Mouse (Mus musculus) thymus, adult 2 months (tissue): Measurements from ENCODE around the gene Hus1.

Experiments used
- CTCF ChIP-seq: fragments of 200-500 bp; IDR thresholded peaks from 2 replicates; pipeline ENCODE4 v1.5.1; 2012; ENCODE audit warnings: mild to moderate bottlenecking, control low read depth, low read length, moderate library complexity, borderline replicate concordance; ENCODE audit not compliant: control insufficient read depth, poor library complexity, insufficient read depth; ENCODE audit errors: extremely low read depth
- POLR2A ChIP-seq: fragments of 200-500 bp; IDR thresholded peaks from 2 replicates; pipeline ENCODE4 v1.6.1; 2012; ENCODE audit warnings: mild to moderate bottlenecking, low read length, control low read depth, moderate library complexity; ENCODE audit not compliant: control insufficient read depth, poor library complexity, insufficient read depth; ENCODE audit errors: extremely low read depth

- no peak for TF ChIP-seq CTCF
- no peak for TF ChIP-seq POLR2A
Measured at GRCm38 (mm10) chr11:8958108-8958507, 52.9 kb downstream of the Hus1 start.
